Mouse (Mus musculus): Measurements from ENCODE around the gene Apom.

DNA sequence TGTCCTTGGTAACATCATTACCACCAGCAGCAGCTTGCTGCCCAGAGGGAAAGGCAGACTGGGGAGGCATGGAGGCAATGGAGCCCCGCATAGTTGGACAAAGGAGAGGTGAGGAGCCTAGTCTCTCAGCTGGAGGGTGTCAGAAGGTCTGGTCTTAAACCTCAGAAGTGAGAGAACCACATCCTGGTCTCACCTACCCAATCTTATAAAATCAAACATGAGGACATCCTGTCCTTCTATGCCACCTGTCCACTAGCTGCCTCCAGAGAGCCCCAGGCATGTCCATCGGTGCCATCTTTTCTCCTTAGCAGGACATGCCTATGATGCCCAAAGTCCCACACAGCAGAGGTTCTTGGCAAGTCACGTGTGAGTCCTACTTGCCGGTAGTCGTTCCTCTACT, 48.2 kb upstream of the Apom start:
- TF ChIP-seq MAX (IDR thresholded peaks at IDR 0.05) (no peak), CTCF (IDR thresholded peaks at IDR 0.05; ENCODE audit: control insufficient read depth, insufficient read depth, insufficient read length) (no peak), MYOD1 (IDR thresholded peaks at IDR 0.05; ENCODE audit: control insufficient read depth, insufficient read length, low read depth) (no peak), MYOG (IDR thresholded peaks at IDR 0.05; ENCODE audit: control insufficient read depth, extremely low read depth, insufficient read length) (no peak), USF1 (IDR thresholded peaks at IDR 0.05; ENCODE audit: low read depth) (no peak), CEBPB (IDR thresholded peaks at IDR 0.05; ENCODE audit: low read depth) (no peak), FOSL1 (IDR thresholded peaks at IDR 0.05; ENCODE audit: insufficient read depth, low read length, poor library complexity, severe bottlenecking) (no peak)
